Mouse (Mus musculus): ENCODE measurements at regions not wholly inside any gene's neighbourhood (a gene's known extent, or its start where the extent isn't known, plus 50 kb on each side); places are given as distances from the start of the nearest gene placed in this dataset.
A peak's percentile ranks its signal among the peaks of the same experiment; 100 is the strongest.

DNA sequence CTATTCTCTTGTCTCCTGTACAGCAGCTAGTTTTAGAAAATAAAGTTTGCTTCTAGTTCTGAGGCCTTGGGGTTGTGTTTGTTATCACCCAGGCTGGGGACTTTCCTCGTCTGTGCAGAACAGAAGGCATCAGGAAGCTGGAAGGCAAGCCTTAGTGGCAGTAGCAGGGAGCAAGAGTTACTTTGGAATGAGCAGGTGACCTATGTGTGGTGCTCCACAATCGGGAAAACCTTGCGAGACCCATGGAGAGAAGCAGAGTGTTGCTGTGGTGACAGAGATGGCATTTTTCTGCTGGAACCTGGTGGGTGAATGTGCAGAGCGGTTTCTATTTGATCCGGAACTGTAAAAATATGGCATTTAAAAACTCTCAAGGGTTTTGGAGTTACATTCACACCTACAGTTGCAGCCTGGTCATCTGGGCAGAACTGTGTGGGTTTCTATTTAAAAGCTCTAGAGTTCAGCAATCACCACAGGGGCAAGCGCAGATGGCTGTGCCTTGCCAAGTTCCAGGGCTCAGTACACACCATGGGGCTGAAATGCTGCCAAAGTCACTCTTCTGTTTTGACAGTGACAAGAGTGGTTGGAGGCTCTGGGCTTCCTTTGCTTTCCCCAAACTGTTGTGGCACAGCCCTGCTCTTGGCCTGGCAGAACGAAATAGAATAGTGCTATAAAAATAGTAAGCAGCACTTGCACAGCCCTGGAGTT lies 195.7 kb downstream of the Stk31 start:
- no peaks in the 10 kb centered on the region for H3K36me3 ChIP-seq
- H3K9me3 ChIP-seq (replicated peaks), result no peaks in the 10 kb centered on the region
- no peak overlapping the region for H3K4me3 ChIP-seq (replicated peaks)
- no peak overlapping the region for H3K27ac ChIP-seq
- H3K4me2 ChIP-seq, result no peak overlapping the region
- no peaks in the 10 kb centered on the region for H3K27me3 ChIP-seq
- no peaks in the 10 kb centered on the region for H3K4me1 ChIP-seq
- ATAC-seq (replicated peaks; ENCODE audit: low FRiP score), result no peak
- WGBS, result 84% methylated on average over 7 of the region's 7 CpGs
- H3K9ac ChIP-seq, result no peak overlapping the region

DNA sequence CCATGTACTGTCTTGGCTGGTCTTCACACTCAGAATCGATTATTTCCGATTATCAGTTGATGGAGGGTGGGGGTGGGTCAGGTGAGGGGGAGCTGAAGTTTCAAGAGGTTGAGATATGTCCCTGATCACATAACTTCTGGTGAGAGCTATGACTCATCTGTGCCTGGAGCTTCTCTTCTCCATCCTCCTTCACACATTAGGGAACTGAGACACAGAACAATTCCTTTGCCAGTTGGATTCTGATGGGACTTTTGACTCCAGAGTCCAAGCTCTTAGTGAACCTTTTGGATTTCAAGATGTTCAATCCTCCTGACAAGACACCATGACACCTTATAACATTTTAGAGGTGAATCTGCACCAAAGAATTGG lies 196.2 kb downstream of the Stk31 start:
- no peaks in the 10 kb centered on the region for H3K36me3 ChIP-seq
- H3K27ac ChIP-seq, result no peak overlapping the region
- no peak for ATAC-seq (replicated peaks; ENCODE audit: low FRiP score)
- no peak overlapping the region for H3K9ac ChIP-seq
- H3K4me2 ChIP-seq, result no peak overlapping the region
- no peaks in the 10 kb centered on the region for H3K27me3 ChIP-seq
- H3K4me1 ChIP-seq, result no peaks in the 10 kb centered on the region
- WGBS, result 94% methylated on average over 2 of the region's 2 CpGs
- no peak overlapping the region for H3K4me3 ChIP-seq (replicated peaks)
- no peaks in the 10 kb centered on the region for H3K9me3 ChIP-seq (replicated peaks)

DNA sequence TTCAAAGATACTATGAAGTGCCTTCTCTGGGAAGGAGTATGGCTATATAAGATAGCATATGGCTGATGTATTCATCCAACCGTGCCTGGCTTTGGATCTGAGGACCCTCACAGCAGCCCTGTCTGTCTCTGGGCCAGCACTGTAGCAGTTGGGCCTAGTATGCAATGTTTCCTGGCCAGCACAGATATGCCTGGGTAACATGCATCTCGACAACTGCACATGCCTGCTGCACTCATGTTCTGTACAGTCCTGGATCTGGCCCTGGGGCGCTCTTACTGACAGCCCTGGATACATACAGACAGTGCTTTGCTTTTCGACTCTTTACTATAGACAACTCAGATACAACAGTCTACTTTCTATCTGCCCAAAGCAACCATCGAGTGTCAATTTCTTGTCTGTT lies 197.3 kb downstream of the Stk31 start:
- Histone ChIP-seq H3K9ac (no peak overlapping the region), H3K9me3 (replicated peaks) (no peaks in the 10 kb centered on the region), H3K27ac (no peak overlapping the region), H3K4me3 (replicated peaks) (no peak overlapping the region), H3K27me3 (no peaks in the 10 kb centered on the region), H3K36me3 (no peaks in the 10 kb centered on the region), H3K4me1 (no peaks in the 10 kb centered on the region), H3K4me2 (no peak overlapping the region)
- WGBS, result 92% methylated on average over 5 of the region's 5 CpGs
- ATAC-seq (replicated peaks; ENCODE audit: low FRiP score), result no peak

DNA sequence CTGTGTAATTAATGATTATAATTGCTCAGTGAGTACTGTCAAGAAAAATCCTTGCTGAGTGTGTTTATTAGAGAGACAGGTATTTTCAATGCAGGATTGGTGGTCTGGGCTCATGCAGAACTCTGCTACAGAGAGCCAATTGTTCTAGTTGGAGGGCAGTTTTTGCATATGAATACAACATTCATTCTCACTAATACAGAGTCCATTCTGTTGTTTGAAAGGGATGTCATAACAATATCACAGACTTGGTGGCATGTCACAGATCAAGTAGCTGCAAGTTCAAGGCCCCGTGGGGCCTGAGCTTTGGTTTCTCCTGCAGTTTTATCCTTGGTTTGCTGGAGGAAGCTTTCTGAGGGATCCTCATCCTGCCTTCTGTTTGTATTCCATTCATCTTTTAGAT lies 207.8 kb downstream of the Stk31 start:
- Histone ChIP-seq H3K36me3 (no peaks in the 10 kb centered on the region), H3K4me2 (no peak overlapping the region), H3K9ac (no peak overlapping the region), H3K4me3 (replicated peaks) (no peak overlapping the region), H3K27ac (no peak overlapping the region), H3K4me1 (peaks cover 14% of the 10 kb centered on the region), H3K27me3 (no peaks in the 10 kb centered on the region), H3K9me3 (replicated peaks) (no peaks in the 10 kb centered on the region)
- no peak for ATAC-seq (replicated peaks; ENCODE audit: low FRiP score)
- 66% methylated on average over 1 of the region's 1 CpGs for WGBS

DNA sequence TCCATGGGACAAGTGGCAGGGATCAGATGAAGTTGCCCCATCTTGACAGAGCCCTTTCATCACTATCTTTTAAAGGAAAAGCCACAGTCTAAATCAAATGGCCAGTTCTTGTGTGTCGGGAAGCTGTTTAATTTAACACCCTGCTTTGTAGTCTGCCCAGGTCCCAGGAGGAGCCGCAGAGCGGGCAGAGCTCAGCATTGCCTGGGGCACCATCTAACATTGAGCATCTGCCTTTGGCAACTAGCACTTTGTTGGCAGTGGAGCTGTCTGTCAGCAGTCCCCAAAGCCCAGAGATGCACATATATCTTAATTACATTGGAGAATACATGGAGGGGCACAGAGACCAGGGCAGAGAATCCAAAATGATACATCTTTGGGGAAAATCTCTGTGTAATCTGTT lies 208.4 kb downstream of the Stk31 start:
- 55% methylated on average over 3 of the region's 3 CpGs for WGBS
- ATAC-seq (replicated peaks; ENCODE audit: low FRiP score), result no peak

DNA sequence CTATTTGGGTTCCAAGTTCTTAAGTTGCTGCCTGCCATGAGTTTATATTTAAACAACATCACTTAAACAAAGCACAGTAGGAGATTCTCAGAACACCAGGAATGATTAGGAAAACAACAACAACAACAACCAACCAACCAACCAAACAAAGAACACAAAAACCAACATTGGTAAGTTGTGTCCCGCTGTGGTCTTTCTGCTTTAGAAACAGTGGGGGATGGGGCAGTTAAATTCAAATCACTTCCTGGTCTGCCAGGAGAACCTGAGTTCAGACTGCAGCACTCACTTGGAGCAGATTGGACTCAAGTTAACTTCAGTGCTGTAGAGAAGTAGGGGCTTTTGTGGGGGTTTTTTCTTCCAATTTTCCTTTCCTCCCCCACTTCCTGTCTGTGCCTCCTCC lies 210.6 kb downstream of the Stk31 start:
- WGBS, result 0% methylated on average over 1 of the region's 1 CpGs

More for the DNA sequence above, 208.4 kb downstream of the Stk31 start:
- H3K4me2 ChIP-seq, result no peak overlapping the region
- H3K4me3 ChIP-seq (replicated peaks), result no peak overlapping the region
- H3K27me3 ChIP-seq, result no peaks in the 10 kb centered on the region
- no peak overlapping the region for H3K27ac ChIP-seq
- no peak overlapping the region for H3K9ac ChIP-seq
- peaks cover 14% of the 10 kb centered on the region for H3K4me1 ChIP-seq
- H3K9me3 ChIP-seq (replicated peaks), result no peaks in the 10 kb centered on the region
- H3K36me3 ChIP-seq, result no peaks in the 10 kb centered on the region

DNA sequence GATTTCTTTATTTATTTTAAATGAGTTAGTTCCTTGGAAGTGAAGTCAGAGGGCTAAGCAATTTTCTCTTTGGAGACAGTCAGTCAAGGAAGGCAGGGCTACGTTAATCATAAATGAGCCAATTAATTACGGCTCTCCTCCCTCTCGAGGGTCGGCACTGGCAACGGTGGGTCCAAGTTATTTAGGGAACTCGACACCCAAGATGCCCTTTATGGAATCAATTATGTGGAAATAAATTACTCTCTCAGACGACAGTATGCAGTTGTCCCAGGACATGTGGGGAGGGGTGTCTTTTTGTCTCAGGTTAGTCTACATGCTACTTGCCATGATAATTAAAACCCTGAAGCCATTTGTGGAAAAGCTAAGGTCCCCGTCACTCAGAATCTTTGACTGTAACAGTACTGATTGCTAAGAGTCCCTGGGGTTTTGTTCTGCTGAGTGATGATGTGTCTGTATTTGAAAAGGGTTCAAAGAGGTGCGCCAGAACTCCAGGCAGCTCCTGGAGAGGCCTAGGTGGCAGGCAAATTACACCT lies 211.3 kb downstream of the Stk31 start:
- Histone ChIP-seq H3K4me3 (replicated peaks) (no peak overlapping the region), H3K9ac (no peak overlapping the region), H3K9me3 (replicated peaks) (no peaks in the 10 kb centered on the region), H3K27me3 (no peaks in the 10 kb centered on the region), H3K4me2 (0 out of 2 replicates have a peak overlapping the region, but pooled peaks have one; percentile 14), H3K4me1 (peaks cover 14% of the 10 kb centered on the region), H3K27ac (peak overlapping the region; percentile 9; the same call in 1 of the 2 replicates), H3K36me3 (no peaks in the 10 kb centered on the region)
- 16% methylated on average over 9 of the region's 9 CpGs for WGBS
- no peak for ATAC-seq (replicated peaks; ENCODE audit: low FRiP score)

More for the DNA sequence above, 210.6 kb downstream of the Stk31 start:
- no peak overlapping the region for H3K4me3 ChIP-seq (replicated peaks)
- no peaks in the 10 kb centered on the region for H3K9me3 ChIP-seq (replicated peaks)
- H3K4me1 ChIP-seq, result peaks cover 14% of the 10 kb centered on the region
- peak overlapping the region; percentile 9; the same call in 1 of the 2 replicates for H3K27ac ChIP-seq
- ATAC-seq (replicated peaks; ENCODE audit: low FRiP score), result no peak
- no peaks in the 10 kb centered on the region for H3K27me3 ChIP-seq
- H3K36me3 ChIP-seq, result no peaks in the 10 kb centered on the region
- H3K9ac ChIP-seq, result no peak overlapping the region
- H3K4me2 ChIP-seq, result no peak overlapping the region

DNA sequence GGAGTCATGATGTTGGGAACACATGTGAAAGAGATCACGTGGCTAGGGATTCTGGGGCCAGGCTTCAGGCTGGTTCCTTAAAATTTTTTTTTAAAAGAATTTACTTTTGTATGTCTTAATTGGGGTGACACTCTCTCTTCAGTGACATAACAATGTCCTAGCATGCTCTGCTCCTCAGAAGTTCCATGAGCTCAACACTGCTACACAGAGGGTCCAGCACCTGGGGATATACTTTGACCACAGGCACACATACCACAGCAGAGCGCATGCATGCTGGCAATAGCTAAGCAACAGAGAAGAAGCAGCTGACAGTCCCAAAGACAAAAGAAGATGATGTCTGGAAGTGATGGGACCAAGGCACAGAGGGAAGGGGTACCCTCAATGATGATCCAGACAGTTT lies 198.4 kb upstream of the Npy start:
- Histone ChIP-seq H3K36me3 (no peaks in the 10 kb centered on the region), H3K27ac (no peak overlapping the region), H3K4me2 (no peak overlapping the region), H3K27me3 (no peaks in the 10 kb centered on the region), H3K9ac (no peak overlapping the region), H3K9me3 (replicated peaks) (no peaks in the 10 kb centered on the region), H3K4me3 (replicated peaks) (no peak overlapping the region), H3K4me1 (no peaks in the 10 kb centered on the region)
- 88% methylated on average over 2 of the region's 2 CpGs for WGBS
- no peak for ATAC-seq (replicated peaks; ENCODE audit: low FRiP score)

DNA sequence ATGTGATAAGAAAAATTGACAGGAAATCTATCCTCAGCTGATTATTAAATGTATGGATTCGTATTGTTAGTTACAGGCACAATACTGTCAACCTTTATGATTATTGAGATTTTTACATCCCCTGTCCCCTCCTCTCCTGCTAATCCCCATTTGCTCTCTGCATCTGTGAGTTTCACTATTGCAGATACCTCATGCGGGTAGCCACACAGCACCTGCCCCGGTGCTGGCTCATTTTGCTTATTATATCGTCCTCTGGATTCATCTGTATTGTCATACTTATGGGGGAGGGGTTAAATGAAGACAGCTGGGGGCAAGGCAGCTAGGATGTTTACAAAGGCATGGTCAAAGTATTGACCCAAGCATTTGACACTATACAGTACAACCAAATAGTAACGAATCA lies 197.9 kb upstream of the Npy start:
- H3K9ac ChIP-seq, result no peak overlapping the region
- H3K9me3 ChIP-seq (replicated peaks), result no peaks in the 10 kb centered on the region
- H3K4me2 ChIP-seq, result no peak overlapping the region
- no peaks in the 10 kb centered on the region for H3K4me1 ChIP-seq
- H3K36me3 ChIP-seq, result no peaks in the 10 kb centered on the region
- ATAC-seq (replicated peaks; ENCODE audit: low FRiP score), result no peak
- no peak overlapping the region for H3K27ac ChIP-seq
- H3K4me3 ChIP-seq (replicated peaks), result no peak overlapping the region
- no peaks in the 10 kb centered on the region for H3K27me3 ChIP-seq
- 81% methylated on average over 5 of the region's 5 CpGs for WGBS

DNA sequence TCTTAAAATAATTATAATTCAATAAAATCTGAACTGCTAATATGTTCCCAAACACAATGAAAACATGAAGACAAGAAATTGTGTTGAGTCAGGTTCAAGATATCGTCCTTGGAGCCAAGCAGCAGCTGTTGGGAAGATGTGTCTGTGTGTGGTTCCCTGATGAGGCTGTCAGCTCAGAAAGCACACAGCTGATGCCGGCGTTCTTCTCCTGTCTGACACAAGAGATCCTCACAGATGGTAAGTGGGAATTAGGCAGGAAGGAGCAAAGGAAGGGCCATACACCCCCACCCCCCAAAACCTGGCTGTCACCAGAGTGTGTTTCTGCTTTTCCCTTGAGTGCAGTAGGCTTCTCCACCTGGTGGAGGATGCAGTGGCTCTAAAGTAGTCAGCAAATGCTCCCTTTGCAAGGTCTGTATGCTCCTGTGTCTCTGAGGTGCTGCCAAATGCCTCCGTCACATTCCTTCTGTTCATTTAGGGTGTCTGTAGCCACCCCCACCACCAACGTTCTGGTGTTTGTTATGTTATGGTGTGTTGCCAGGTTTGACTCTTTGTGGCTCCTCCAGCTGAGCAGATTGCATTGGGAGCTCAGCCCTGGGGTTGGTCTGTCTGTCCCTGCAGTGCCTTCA lies 188.9 kb upstream of the Npy start:
- ATAC-seq (replicated peaks; ENCODE audit: low FRiP score), result no peak
- 35% methylated on average over 5 of the region's 5 CpGs for WGBS

DNA sequence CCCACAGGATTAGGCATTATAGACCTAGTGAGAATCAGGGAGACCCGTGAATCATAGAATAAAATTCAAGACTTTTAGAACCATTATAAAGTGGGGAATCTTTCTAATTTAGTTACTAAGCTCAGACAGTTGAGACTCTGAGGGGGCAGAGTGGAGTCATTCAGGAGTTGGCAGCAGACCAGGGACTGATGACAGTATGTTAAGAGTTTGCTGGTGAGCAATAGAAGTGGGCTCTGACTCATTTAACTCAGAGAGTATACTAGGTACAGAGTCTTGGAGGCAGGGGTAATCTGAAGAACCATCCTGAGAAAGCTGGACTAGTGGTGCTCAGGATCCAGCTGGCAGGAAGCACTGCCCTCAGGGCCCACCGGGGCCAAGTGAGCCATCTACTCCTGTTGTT lies 184.9 kb upstream of the Npy start:
- ATAC-seq (replicated peaks; ENCODE audit: low FRiP score), result no peak
- H3K4me3 ChIP-seq (replicated peaks), result no peak overlapping the region
- WGBS, result 84% methylated on average over 2 of the region's 2 CpGs
- H3K9me3 ChIP-seq (replicated peaks), result no peaks in the 10 kb centered on the region
- H3K27ac ChIP-seq, result no peak overlapping the region
- no peaks in the 10 kb centered on the region for H3K36me3 ChIP-seq
- H3K27me3 ChIP-seq, result no peaks in the 10 kb centered on the region
- no peak overlapping the region for H3K4me2 ChIP-seq
- H3K9ac ChIP-seq, result no peak overlapping the region
- peaks cover 14% of the 10 kb centered on the region for H3K4me1 ChIP-seq

More for the DNA sequence above, 188.9 kb upstream of the Npy start:
- H3K36me3 ChIP-seq, result no peaks in the 10 kb centered on the region
- no peak overlapping the region for H3K4me3 ChIP-seq (replicated peaks)
- no peaks in the 10 kb centered on the region for H3K9me3 ChIP-seq (replicated peaks)
- H3K27me3 ChIP-seq, result no peaks in the 10 kb centered on the region
- H3K4me1 ChIP-seq, result peaks cover 14% of the 10 kb centered on the region
- H3K27ac ChIP-seq, result no peak overlapping the region
- H3K9ac ChIP-seq, result no peak overlapping the region
- H3K4me2 ChIP-seq, result no peak overlapping the region

DNA sequence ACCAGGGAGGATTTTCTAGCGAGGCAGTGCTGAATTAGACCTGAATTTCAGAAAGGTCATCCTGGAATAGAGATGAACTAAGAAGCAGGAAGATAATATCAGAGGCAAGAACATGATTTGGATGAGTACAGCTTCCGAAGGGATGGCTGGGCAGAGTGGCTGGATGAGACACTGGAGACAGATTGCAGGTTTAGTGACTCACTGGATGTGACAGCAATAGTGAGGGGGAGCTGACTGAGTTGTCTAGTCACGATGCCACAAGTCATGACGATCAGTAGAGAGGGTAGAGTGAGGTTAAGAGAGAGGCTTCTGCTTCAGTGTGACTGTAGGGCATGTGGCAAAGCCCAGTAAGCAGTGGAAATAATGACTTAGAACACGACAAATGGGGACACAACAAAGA lies 181.3 kb upstream of the Npy start:
- Histone ChIP-seq H3K9ac (no peak overlapping the region), H3K4me3 (replicated peaks) (no peak overlapping the region), H3K4me2 (no peak overlapping the region), H3K9me3 (replicated peaks) (no peaks in the 10 kb centered on the region), H3K36me3 (no peaks in the 10 kb centered on the region), H3K4me1 (no peaks in the 10 kb centered on the region), H3K27ac (no peak overlapping the region), H3K27me3 (no peaks in the 10 kb centered on the region)
- whole genome bisulfite sequencing, result 81% methylated on average over 5 of the region's 5 CpGs
- ATAC-seq (replicated peaks; ENCODE audit: low FRiP score), result no peak
